Mouse (Mus musculus): ENCODE data around the gene Prss12.
"Not testable (repeated sequence)": the region's sequence is repeated elsewhere in the genome, so short reads cannot be mapped to it uniquely, and the experiment has no call there.

The Prss12 gene

DNA sequence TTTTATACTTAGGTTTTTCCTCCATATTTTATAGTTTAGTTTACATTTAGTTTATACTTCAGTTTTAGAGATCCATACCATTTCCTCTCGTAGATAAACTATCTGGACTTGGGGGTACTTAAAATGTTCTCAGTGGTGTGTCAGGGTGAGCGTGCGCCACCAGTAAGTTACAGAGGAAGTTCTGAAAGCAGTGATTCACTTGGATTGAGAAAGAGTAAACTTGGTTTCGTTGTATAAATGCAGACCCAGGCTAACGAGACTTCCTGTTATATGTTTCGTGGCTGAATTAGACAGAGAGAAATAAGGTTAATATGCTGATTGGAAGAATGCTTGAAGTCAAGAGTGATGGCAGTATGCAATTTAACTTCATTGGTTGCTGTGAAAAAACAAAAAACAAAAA lies 34.6 kb downstream of the Prss12 start:
- no peak for DNase-seq

DNA sequence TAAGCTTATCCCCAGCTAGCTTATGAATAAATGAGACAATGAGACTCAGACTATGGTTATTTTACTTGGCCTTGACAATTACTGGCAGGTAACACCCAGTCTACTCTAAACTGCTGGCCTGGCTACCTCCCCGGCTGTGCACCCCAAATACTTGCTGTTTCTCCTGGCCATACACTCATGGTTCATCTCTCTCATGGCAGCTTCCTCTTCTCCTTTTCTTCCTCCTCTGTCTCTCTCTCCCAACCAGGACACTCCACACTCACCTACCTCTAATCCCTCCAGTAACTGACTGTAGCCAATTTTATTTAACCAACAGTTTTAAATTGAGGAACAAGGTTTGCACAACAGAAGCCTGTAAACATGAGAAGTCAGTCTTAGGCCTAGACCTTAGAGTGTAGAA lies 45.1 kb downstream of the Prss12 start:
- DNase-seq = no peak

- no peak for DNase-seq
These were observed 46.5 kb downstream of the Prss12 start for GRCm38 (mm10) chr3:123493163-123493562.

- DNase-seq = no peak
These were observed 48.4 kb downstream of the Prss12 start for GRCm38 (mm10) chr3:123495088-123495487.

- no peak for DNase-seq
These were observed 52.1 kb downstream of the Prss12 start for GRCm38 (mm10) chr3:123498787-123499186.

- not testable (repeated sequence) for DNase-seq
These were observed 55.1 kb downstream of the Prss12 start for GRCm38 (mm10) chr3:123501798-123502197.

DNA sequence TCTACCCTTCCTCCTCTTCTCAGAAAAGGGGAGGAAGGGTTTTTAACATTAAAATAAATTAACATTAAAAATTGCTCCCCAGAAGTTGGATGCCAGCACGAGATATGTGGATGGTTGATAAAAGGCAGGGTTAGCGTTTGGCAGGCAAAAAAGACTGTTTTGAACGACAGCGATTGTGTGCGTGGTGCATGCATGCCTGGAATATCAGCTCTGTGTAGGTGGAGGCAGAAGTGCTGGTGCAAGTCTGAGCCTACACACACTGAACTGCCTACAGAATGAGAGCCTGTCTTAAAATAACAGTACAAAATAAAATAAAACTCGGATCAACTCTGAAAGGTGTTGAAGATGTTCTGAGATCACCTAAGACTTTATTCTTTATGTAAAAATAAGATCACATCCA lies 57.2 kb downstream of the Prss12 start:
- no peak for DNase-seq

GRCm38 (mm10) chr3:123504783-123505182 lies 58.1 kb downstream of the Prss12 start:
- no peak for DNase-seq

DNA sequence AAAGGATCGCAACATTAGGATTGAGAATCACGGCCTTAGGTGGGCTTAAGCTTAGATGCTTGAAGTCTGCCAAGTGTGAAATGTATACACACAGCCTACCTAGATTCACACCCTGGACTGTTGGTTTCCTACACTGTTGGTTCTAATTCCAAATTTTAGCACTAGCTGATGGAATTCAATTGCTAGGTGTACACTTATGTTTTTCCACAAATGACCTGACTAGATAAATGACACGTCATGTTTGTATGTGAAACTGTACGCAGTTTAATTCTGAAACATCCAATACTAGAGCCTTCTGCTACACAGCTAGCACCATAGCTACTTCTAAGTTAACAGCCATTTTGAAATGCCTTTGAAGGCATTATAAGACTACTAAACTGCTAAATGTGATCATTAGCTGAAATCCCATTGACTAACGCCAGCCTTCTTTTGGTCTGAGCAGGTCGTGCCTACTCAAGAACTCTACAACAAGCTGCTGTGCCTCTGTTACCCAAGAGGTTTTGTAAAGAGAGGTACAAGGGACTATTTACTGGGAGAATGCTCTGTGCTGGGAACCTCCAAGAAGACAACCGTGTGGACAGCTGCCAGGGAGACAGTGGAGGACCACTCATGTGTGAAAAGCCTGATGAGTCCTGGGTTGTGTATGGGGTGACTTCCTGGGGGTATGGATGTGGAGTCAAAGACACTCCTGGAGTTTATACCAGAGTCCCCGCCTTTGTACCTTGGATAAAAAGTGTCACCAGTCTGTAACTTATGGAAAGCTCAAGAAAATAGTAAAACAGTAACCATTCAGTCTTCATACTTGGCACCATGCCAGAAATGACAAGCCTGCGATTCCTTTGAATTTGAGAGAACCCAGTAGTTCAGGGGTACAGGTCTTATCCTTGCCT lies 59.3 kb downstream of the Prss12 start:
- DNase-seq = peak in 1 of 2 experiments; percentile 27

DNA sequence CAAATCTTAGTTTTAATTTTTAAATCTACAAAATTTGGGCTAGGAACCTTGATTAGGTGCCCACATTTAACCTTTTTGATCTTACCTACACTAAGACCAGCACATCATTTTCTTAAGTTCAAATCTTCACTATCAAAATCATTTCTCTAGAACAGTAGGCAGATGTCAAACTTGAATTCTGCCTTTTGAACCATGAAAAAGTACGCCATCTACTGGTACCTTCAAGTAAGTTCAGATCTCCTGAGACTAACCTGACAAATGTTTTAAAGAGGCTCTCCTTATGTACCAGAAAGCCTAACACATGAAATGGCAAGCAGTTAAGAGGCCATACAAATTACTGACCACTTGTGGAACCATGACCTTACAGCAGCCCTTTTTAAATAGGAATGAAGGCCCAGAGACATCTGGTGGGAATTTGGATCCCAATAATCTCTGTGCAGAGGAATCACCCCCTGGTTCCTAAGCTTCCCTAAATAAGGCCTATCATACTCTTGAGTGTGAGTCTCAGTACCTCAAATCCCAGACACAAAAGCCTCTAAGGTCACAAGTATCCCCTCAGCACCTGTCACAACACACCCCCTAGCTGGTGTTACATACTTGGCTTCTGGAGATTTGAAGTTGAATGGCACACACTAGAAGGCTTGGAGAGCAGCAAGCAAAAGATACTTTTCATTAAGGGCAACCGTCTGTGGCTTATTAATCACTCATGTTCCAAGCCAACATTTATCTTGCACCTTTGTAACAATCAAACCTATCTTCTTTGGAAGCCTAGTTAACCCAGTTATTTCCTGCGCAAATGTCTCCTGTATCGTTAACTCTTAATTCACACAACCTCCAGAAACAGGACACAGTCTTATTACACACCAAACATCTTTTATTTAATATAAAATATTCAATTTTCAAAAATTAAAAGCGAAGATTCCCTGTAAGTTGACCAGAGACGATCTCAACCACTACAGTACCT lies 60.3 kb downstream of the Prss12 start:
- no peak for DNase-seq

- DNase-seq = no peak
These were observed 60.9 kb downstream of the Prss12 start for GRCm38 (mm10) chr3:123507663-123508055.

DNA sequence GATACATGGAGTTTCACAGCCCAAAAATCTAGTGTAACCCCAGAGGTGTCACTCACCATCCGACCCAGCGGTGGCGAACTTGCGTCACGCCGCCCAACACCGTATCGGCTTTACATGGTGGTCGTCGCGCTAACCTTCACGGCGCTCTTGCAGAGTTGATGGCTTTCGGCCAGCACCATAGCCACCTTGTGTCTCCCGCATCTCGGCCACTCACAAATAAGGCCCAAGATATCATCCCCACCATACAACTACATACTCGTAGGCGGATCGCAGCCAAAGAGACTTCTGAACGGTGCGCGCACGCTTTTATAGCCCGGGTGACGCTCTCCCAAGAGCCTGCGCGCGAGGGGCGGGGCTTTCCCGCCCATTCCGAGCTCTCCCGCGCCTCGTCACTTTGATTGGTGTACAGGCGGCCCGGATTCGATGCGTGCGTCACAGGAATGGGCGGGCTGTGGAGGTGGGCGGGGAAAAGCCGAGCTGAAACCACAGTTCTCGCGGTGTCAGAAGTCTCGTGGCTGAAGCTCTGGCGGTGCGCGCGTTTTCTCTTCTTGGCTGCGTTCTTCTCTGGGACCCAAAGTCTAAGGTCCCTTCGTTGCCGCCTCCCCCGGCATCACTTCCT lies 61.5 kb downstream of the Prss12 start:
- peak; percentile 98 for DNase-seq

DNA sequence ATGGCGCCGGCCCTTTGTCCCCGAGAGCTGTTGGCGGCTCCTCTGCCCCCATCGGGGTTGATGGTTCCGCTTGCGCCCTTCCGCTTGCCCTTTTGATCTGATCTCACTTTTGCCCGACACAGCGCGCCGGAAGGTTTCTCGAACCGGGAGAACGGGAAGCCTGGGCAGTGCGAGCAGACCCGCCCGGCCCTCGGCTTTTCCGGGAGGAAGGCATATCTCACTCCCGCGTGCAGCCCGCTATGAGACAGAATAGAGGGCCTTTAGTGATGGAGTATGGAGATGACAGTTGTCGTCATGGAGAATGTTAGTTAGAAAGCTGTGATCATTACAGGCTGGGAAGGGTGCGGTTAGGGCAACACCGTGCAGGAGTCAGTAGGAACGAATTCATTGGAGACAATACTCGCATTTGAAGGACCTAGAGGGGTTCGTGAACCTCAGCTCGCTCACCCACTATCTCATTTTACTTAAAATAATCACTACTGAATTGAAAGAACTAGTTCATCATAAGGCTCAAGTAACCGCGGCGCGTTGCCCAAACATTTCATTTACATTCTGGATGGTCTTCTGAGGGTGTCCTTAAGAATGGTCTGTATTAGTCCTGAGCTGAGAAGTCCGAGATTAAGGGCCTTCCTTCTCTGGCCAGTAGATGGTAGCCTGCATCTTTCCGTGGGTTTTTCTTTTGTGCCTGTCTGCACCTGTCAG lies 62.1 kb downstream of the Prss12 start:
- peak in 1 of 2 experiments; percentile 24 for DNase-seq

DNA sequence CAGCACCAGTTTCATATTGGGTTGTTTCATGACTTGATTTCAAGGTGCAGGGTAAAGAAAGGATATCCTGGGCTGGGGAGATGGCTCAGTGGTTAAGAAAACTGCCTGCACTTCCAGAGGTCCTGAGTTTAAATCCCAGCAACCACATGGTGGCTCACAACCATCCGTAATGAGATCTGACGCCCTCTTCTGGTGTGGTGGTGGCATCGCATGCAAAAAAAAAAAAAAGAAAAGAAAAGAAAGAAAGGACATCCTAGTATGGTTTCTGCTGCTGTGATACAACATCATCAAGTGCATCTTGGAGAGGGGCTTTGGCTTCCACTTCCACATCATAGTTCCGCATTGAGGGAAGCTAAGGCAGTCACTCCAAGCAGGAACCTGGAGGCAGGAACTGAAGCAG lies 65.1 kb downstream of the Prss12 start:
- DNase-seq = no peak

- no peak for DNase-seq
These were observed 68.2 kb downstream of the Prss12 start for GRCm38 (mm10) chr3:123514886-123515285.

- DNase-seq = peak in 1 of 2 experiments; percentile 75
These were observed 69.1 kb downstream of the Prss12 start for GRCm38 (mm10) chr3:123515600-123516359.

DNA sequence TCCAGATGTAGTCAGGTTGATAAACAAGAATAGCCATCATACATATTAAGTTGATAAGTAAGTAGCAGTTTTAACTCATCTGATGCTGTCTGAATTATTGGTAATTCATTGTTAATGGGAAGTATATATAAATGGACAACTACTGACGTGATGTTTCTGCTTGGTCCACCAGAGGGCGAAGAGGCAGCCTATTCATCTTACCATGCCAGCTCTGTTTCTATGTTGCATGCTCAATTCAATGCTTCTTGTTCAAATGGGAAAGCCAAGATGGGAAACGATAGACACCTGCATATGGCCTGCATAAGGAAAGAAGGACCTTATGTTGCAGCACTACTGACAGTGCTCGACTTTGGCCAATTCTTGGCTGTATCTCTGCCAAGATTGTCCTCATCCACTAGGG lies 70.1 kb downstream of the Prss12 start:
- peak; percentile 53 to 67 for DNase-seq

DNA sequence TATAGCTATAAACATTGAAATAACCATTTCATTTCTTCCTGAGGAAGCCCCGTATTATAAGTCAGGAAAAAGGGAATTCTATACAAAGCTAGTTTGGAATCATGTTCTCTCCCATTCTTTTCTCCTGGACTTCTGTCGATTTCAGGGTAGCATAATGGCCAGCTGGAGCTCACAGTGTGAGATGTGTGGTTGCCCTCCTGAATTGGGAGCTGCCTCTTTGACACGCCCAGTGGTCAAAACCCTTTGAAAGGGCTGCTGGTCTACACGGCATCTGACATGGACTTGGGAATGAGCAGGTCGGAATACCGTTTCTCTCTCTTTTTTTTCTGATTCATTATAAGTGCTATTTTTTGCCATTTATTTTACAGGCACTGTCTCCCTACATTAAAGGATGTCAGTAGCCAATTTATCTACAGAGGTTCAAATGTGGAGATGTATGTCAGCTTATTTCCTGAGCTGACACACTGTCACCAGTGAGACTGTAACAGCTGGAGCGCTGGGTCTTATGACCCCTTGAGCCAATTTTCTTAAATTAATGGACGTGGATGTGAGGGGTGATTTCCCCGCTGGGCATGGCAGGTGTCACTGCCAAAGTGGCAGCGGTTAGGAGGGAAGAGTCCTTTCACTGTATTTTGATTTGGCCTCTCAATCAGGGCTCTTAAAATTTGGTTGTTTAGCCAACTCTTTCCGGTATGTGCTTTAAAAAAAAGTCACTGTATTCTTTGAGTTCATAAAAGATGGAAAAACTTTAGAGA lies 79.8 kb downstream of the Prss12 start:
- DNase-seq = peak; percentile 44 to 55

DNA sequence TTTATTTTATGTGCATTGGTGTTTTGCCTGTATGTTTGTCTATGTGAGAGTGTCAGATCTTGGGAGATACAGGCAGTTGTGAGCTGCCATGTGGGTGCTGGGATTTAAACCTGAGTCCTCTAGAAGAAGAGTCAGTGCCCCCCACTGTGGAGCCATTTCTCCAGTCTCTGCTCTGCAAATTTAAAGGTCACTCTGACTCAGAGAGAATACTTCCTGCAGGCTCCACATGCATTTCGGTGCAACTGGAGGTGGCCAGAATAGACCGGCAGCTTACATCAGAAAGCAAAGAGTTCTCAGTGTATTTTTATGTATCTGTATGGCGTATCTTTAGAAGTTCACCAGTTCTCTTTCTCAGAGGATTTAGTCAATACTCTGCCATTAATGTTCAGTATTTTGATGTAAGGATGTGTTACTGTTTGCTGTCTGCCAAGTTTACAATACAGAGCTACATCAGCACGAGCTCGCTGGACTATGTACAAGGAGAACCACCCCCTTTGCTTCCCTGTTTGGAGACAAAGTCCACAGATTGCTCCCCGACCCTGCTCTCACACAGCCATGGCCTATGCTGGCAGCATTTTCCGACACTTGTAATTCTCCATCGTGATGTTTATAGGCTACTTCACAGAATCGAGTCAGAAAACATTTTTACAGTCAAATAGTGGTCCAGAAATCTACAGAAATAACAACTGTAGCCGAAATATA lies 81.2 kb downstream of the Prss12 start:
- no peak for DNase-seq

DNA sequence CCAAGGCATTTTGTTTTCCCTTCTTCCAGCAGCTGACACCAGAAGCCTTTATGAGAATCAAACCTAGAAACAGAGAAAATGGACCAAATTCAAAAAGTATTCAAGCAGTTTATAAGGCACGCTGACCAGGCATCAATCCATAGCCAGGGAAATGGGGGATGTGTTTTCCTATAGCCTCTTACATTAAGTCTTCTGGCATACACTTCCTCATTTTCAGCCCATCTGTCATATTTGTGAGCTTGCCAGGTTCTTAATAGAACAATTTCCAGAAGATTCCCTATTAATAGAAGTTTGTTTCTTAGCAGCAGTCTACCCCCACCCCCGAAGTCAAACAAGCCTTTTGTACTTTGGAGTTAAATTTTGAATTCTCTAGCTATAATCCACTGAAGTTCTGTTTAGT lies 84.4 kb downstream of the Prss12 start:
- DNase-seq = peak in 1 of 2 experiments; percentile 49
